Mouse (Mus musculus): ENCODE results near the gene Fsip1. TPM values are rescaled to one million over a fixed set of nuclear protein-coding genes. Genes with fewer than 3 reads are reported as not detected.

The Fsip1 gene
- polyA plus RNA-seq, 1 experiment from 2014 or later: 0.13 TPM

DNA sequence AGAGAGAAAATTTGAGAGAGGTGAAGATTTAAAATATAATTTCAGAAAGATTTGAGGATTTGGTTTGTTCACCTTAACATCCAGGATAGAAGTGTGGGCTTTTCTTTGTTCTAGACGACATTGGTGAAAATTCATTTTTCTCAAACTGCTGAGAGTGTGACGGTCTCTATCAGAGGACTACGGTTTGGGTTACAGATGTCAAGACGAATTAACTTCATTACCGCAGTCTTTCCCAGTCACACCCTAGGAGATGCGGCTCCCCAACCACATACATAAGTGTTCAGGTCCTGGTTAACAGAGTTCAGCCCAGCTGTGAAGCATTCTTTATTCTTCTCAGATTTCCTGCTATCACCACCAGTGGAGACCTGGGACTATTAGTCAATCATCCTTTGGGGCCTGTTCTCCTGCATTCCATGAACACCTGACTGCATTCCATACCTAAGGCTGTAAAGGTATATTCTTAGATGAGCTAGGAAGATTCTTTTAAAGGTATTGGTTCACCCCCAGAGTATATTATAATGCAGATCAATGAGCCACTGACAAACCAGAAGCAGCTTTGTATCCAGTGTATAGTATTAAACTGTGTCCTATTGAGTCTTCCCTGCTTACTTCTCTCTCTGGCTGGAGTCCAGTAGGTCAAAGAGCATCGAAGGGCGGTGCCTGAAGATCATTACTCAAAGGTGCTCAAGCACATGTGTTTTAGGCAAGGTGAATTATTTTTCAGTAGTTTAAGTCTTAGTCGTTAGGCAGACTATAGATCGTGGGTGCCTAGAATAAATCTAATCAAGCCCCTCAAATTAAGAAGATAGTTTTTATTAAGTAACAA lies 82.0 kb downstream of the Fsip1 start:
- Histone ChIP-seq H3K4me1 (replicated peaks) (no peaks in the 10 kb centered on the region), H3K27me3 (no peaks in the 10 kb centered on the region), H3K4me2 (no peak overlapping the region), H3K9ac (no peak overlapping the region), H3K36me3 (replicated peaks) (no peaks in the 10 kb centered on the region), H3K4me3 (replicated peaks) (no peak overlapping the region), H3K27ac (replicated peaks) (no peak overlapping the region), H3K9me3 (replicated peaks) (no peaks in the 10 kb centered on the region)
- ATAC-seq (ENCODE audit: insufficient read depth): no peak
- 74% methylated on average over 10 of the region's 10 CpGs for WGBS (ENCODE audit: insufficient replicate concordance)

DNA sequence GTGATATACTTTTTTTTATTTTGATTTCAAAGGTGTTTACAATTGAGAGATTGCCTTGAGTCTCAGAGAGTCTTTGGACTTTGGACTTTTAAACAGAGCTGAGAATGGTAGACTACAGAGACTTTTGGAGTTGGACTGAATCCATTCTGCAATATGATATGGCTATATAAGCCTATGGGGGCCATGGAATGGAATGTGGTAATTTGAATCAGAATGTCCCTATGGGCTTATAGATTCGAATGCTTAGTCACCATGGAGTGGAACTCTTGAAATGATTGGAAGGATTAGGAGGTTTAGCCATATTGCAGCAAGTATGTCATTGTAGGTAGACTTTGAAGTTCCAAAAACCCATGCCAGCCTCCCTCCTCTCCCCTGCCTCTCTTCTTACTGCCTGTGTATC lies 88.5 kb downstream of the Fsip1 start:
- no peak for ATAC-seq (ENCODE audit: insufficient read depth)
- H3K36me3 ChIP-seq (replicated peaks): no peaks in the 10 kb centered on the region
- H3K4me1 ChIP-seq (replicated peaks): no peaks in the 10 kb centered on the region
- H3K27me3 ChIP-seq: no peaks in the 10 kb centered on the region
- H3K27ac ChIP-seq (replicated peaks): no peak overlapping the region
- WGBS (ENCODE audit: insufficient replicate concordance): 41% methylated on average over 1 of the region's 1 CpGs
- no peaks in the 10 kb centered on the region for H3K9me3 ChIP-seq (replicated peaks)
- no peak overlapping the region for H3K9ac ChIP-seq
- no peak overlapping the region for H3K4me3 ChIP-seq (replicated peaks)
- no peak overlapping the region for H3K4me2 ChIP-seq

DNA sequence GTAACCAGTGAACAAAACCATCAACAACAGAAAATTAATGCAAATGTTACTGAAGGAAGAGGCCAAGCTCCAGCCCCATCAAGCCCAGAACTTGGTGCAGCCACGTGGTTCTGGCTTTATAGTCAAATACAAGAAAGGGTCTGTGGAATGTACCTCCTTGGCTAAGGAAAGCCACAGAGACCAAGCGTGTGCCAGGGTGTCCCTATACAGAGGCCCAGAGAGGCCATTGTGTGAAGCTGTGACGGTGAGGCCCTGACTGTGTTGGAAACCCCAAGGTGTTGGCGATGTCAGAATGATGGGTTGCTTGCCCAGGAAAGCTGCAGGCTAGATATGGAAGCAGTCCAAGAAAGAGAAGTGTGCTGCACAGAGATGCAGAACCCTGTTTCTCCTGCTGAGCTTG lies 89.0 kb downstream of the Fsip1 start:
- no peak overlapping the region for H3K9ac ChIP-seq
- no peaks in the 10 kb centered on the region for H3K36me3 ChIP-seq (replicated peaks)
- ATAC-seq (ENCODE audit: insufficient read depth): no peak
- H3K27me3 ChIP-seq: no peaks in the 10 kb centered on the region
- 52% methylated on average over 4 of the region's 4 CpGs for WGBS (ENCODE audit: insufficient replicate concordance)
- no peak overlapping the region for H3K4me3 ChIP-seq (replicated peaks)
- no peak overlapping the region for H3K4me2 ChIP-seq
- no peak overlapping the region for H3K27ac ChIP-seq (replicated peaks)
- H3K9me3 ChIP-seq (replicated peaks): no peaks in the 10 kb centered on the region
- no peaks in the 10 kb centered on the region for H3K4me1 ChIP-seq (replicated peaks)

DNA sequence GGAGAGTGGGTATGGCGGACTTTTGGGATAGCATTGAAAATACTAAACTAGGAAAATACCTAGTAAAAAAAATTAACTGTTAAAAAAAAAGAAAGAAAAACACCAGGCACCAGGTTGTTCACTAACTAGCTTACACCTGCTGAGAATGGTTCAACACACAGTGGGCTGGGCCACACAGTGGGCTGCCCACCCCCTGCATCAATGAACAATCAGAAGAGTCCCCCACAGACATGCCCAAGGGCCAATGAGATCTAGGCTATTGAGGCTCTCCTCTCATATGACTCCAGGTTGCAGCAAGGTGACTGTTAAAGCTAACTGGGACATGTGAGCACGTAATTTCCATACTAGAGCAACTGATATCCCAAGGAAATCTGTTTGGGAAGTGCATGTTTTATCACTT lies 91.1 kb downstream of the Fsip1 start:
- Histone ChIP-seq H3K4me1 (replicated peaks) (no peaks in the 10 kb centered on the region), H3K4me3 (replicated peaks) (no peak overlapping the region), H3K9me3 (replicated peaks) (no peaks in the 10 kb centered on the region), H3K36me3 (replicated peaks) (no peaks in the 10 kb centered on the region), H3K27me3 (no peaks in the 10 kb centered on the region), H3K4me2 (no peak overlapping the region), H3K27ac (replicated peaks) (no peak overlapping the region), H3K9ac (no peak overlapping the region)
- ATAC-seq (ENCODE audit: insufficient read depth): no peak
- WGBS (ENCODE audit: insufficient replicate concordance): 53% methylated on average over 2 of the region's 2 CpGs

DNA sequence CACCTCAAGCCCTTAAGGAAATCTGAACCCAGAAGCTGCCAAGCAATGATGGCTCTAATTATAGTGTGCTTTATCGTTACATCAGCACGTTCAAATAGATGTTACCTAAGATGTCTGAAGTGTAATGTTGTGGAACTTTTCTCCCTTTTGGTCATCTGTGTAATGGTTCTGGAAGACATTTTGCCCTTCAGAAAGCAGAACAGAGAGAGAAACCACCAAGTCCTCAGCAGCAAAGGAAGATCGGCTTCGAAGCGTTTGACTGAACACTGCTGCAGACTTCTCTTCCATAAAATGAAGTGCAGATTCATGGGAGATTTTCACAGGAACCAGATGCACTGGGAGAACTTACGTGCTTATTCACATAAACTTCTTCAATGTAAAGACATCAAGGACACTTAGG lies 92.6 kb downstream of the Fsip1 start:
- no peaks in the 10 kb centered on the region for H3K27me3 ChIP-seq
- ATAC-seq (ENCODE audit: insufficient read depth): no peak
- no peaks in the 10 kb centered on the region for H3K36me3 ChIP-seq (replicated peaks)
- no peak overlapping the region for H3K9ac ChIP-seq
- H3K27ac ChIP-seq (replicated peaks): no peak overlapping the region
- H3K4me1 ChIP-seq (replicated peaks): no peaks in the 10 kb centered on the region
- 67% methylated on average over 6 of the region's 6 CpGs for WGBS (ENCODE audit: insufficient replicate concordance)
- no peaks in the 10 kb centered on the region for H3K9me3 ChIP-seq (replicated peaks)
- H3K4me2 ChIP-seq: no peak overlapping the region
- H3K4me3 ChIP-seq (replicated peaks): no peak overlapping the region

DNA sequence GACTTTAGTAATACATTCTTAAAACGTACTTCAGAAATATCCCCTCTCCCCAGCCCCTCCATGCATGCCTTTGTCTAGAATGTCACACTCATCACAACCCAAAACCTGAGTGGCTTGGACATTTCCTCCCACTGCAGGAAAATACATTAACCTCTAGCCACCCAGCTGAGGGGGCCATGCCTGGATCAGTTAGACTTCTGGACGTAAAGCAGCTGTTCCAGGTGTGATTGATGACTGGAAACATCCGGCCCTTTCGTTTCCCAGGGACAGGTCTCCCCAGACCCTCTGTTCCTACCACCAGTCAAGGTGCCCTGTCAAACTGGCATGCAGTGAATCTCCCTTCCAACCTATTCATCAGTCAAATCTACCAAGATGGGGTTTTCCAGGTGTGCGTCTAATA lies 94.3 kb downstream of the Fsip1 start:
- Histone ChIP-seq H3K36me3 (replicated peaks) (no peaks in the 10 kb centered on the region), H3K9me3 (replicated peaks) (no peaks in the 10 kb centered on the region), H3K27ac (replicated peaks) (no peak overlapping the region), H3K4me1 (replicated peaks) (no peaks in the 10 kb centered on the region), H3K27me3 (no peaks in the 10 kb centered on the region), H3K9ac (no peak overlapping the region), H3K4me3 (replicated peaks) (no peak overlapping the region), H3K4me2 (no peak overlapping the region)
- WGBS (ENCODE audit: insufficient replicate concordance): 52% methylated on average over 5 of the region's 5 CpGs
- ATAC-seq (ENCODE audit: insufficient read depth): no peak

DNA sequence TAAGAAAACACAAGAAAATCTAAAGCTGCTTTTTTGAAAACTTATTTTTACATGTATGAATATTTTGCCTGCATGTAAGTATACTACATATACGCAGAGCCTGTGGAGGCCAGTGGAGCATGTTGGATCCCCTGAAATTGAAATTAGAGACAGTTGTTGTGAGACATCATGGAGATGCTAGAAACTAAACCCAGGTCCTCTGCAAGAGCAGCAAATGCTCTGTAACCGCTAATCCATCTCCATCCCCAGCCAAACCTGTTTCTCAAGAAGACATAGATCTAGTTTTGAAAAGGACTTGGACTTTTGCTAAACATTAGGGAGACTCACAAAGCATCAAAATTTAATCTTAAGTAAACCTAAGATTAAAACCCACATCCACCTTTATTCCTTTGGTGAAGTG lies 95.8 kb downstream of the Fsip1 start:
- no peaks in the 10 kb centered on the region for H3K4me1 ChIP-seq (replicated peaks)
- WGBS (ENCODE audit: insufficient replicate concordance): 78% methylated on average over 2 of the region's 2 CpGs
- H3K9me3 ChIP-seq (replicated peaks): no peaks in the 10 kb centered on the region
- no peaks in the 10 kb centered on the region for H3K36me3 ChIP-seq (replicated peaks)
- H3K9ac ChIP-seq: no peak overlapping the region
- ATAC-seq (ENCODE audit: insufficient read depth): no peak
- H3K4me3 ChIP-seq (replicated peaks): no peak overlapping the region
- no peak overlapping the region for H3K27ac ChIP-seq (replicated peaks)
- no peaks in the 10 kb centered on the region for H3K27me3 ChIP-seq
- H3K4me2 ChIP-seq: no peak overlapping the region

DNA sequence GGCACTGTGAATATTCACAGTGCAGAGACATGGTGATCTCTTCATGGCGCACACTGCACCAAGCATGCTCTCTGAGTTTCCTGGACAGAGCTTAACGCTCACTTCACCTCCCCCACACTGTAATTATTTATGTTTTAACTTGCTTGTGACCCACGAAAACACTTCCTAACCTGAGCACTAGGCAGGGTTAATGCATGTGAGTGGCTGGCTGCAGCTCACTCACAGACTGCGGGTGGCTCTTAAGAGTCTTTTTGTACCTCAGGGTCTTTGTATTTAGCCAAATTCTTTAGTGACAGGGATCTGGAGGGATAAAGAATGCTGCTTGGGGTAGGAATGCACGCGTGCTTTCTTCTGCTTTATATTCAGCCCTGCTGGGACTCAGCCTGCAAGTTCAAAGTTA lies 96.2 kb downstream of the Fsip1 start:
- Histone ChIP-seq H3K9me3 (replicated peaks) (no peaks in the 10 kb centered on the region), H3K27me3 (no peaks in the 10 kb centered on the region), H3K9ac (no peak overlapping the region), H3K36me3 (replicated peaks) (no peaks in the 10 kb centered on the region), H3K4me2 (no peak overlapping the region), H3K4me3 (replicated peaks) (no peak overlapping the region), H3K27ac (replicated peaks) (no peak overlapping the region), H3K4me1 (replicated peaks) (no peaks in the 10 kb centered on the region)
- 51% methylated on average over 6 of the region's 6 CpGs for WGBS (ENCODE audit: insufficient replicate concordance)
- ATAC-seq (ENCODE audit: insufficient read depth): no peak

DNA sequence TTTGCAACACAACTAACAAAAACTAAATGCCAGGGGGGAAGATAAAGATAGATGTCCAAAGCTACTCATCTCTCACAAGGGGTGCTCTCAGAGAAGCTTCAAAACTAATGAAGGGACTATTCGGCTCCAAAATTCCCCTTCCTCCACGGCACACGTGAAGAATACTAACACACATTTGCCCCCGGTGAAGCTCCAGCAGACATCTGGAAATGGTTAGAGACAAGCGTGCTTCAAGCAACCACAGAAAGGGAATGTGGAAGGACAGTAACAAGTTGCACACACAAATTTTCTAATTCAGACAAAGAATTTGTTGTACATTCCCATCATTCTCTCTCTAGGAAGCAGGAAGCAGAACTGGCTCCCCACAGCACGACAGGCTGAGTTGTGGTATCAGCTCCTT lies 97.6 kb downstream of the Fsip1 start:
- no peaks in the 10 kb centered on the region for H3K4me1 ChIP-seq (replicated peaks)
- H3K9me3 ChIP-seq (replicated peaks): no peaks in the 10 kb centered on the region
- no peak overlapping the region for H3K9ac ChIP-seq
- no peak for ATAC-seq (ENCODE audit: insufficient read depth)
- H3K4me2 ChIP-seq: no peak overlapping the region
- H3K36me3 ChIP-seq (replicated peaks): no peaks in the 10 kb centered on the region
- 67% methylated on average over 6 of the region's 6 CpGs for WGBS (ENCODE audit: insufficient replicate concordance)
- H3K27ac ChIP-seq (replicated peaks): no peak overlapping the region
- no peak overlapping the region for H3K4me3 ChIP-seq (replicated peaks)
- no peaks in the 10 kb centered on the region for H3K27me3 ChIP-seq

DNA sequence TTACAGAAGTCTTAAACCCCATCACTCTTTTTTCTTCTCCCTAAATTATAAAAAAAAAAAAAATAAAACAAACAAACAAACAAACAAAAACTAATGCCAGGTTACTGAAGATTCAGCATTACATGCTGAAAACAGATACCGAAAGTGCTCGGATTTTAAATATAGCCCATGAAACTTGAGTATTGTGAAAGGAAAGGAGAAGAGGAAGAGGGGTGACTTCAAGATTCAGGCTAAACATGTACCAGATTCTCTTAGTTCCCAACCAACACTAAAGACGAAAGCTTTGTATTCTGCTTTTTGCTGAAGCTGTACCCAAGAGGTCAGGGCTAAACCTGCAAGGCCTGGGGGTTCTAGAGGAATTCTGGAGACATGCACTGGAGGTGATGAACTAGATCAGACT lies 98.7 kb downstream of the Fsip1 start:
- no peaks in the 10 kb centered on the region for H3K36me3 ChIP-seq (replicated peaks)
- no peak overlapping the region for H3K4me2 ChIP-seq
- H3K27ac ChIP-seq (replicated peaks): no peak overlapping the region
- WGBS (ENCODE audit: insufficient replicate concordance): 64% methylated on average over 3 of the region's 3 CpGs
- H3K9ac ChIP-seq: no peak overlapping the region
- H3K4me3 ChIP-seq (replicated peaks): no peak overlapping the region
- no peaks in the 10 kb centered on the region for H3K9me3 ChIP-seq (replicated peaks)
- no peaks in the 10 kb centered on the region for H3K4me1 ChIP-seq (replicated peaks)
- ATAC-seq (ENCODE audit: insufficient read depth): no peak
- no peaks in the 10 kb centered on the region for H3K27me3 ChIP-seq

DNA sequence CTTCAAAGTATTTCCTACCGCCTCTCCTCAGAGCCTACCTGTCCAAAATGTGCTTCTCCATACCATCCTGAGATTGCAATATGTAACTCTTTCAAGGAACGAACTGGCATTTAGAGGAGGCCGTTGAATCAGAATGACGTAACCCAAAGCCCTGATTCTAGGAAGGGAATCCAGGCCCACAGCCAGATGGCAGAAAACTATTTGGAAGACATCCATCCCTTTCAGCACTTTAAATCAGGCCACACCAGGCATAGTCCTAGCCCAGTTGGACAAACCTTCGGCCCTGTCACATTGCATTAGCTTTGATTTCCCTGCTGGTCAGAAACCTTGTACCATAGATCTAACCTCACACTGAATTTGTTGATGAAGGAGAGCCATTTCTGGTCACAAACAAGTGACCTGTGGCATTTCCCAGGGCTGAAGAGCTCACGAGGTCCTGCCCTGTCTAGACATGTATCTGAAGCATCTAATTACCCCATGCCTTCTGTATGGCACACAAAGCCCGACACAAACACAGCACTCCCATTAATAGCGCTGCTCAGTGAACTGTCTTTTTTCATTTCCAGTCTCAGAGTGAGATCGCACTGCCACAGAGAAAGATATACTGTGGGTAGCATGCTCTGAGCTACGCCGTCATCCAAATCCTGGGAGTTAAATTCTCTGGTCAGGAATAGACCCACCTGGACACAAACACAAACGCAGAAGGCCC lies 106.8 kb downstream of the Fsip1 start:
- WGBS (ENCODE audit: insufficient replicate concordance): 66% methylated on average over 12 of the region's 12 CpGs
- Histone ChIP-seq H3K27ac (replicated peaks) (no peak overlapping the region), H3K4me3 (replicated peaks) (no peak overlapping the region), H3K4me2 (no peak overlapping the region), H3K36me3 (replicated peaks) (no peaks in the 10 kb centered on the region), H3K4me1 (replicated peaks) (no peaks in the 10 kb centered on the region), H3K9ac (no peak overlapping the region), H3K27me3 (no peaks in the 10 kb centered on the region), H3K9me3 (replicated peaks) (no peaks in the 10 kb centered on the region)
- no peak for ATAC-seq (ENCODE audit: insufficient read depth)

Measured in liver, embryonic 15.5 days (tissue).